Mouse (Mus musculus) ES-E14 (cell line): ENCODE data around the gene Fgf4. TPM values are rescaled to one million over a fixed set of nuclear protein-coding genes. Genes with fewer than 3 reads are reported as not detected.
A peak's percentile ranks its signal among the peaks of the same experiment; 100 is the strongest.

Source experiments
- DNase-seq: peaks from one replicate; pipeline ENCODE4 v3.0.0-alpha.2; 2013; ENCODE audit warnings: low read depth, low spot score
- H3K27ac ChIP-seq: 2 replicates; pipeline ENCODE4 v1.5.1; 2012; ENCODE audit warnings: low read depth, mild to moderate bottlenecking, low read length, moderate library complexity, mixed read lengths; ENCODE audit not compliant: poor library complexity, insufficient read depth, severe bottlenecking
- H3K36me3 ChIP-seq: 2 replicates; pipeline ENCODE4 v1.6.1; 2012; ENCODE audit warnings: mild to moderate bottlenecking, low read length, moderate library complexity, mixed read lengths; ENCODE audit not compliant: control insufficient read depth, poor library complexity, insufficient read depth, severe bottlenecking
- H3K4me1 ChIP-seq, 2 experiments: fragments of 150-350 bp in 1 of 2; sonication (generic) in 1 of 2; 2 replicates each; pipeline ENCODE4 v1.6.1; 2012; ENCODE audit warnings: low read length in 2 of 2, mild to moderate bottlenecking in 1 of 2, mixed read lengths in 1 of 2; ENCODE audit not compliant: control insufficient read depth in 2 of 2, insufficient read depth in 2 of 2, poor library complexity in 1 of 2
- H3K4me3 ChIP-seq, 2 experiments: fragments of 150-350 bp in 1 of 2; sonication (generic) in 1 of 2; 2 replicates each; pipeline ENCODE4 v1.5.1; 2012; ENCODE audit warnings: low read length in 2 of 2, low read depth in 1 of 2, mild to moderate bottlenecking in 1 of 2, mixed read lengths in 1 of 2; ENCODE audit not compliant: insufficient read depth in 1 of 2, poor library complexity in 1 of 2, severe bottlenecking in 1 of 2
- H3K9ac ChIP-seq: 2 replicates; pipeline ENCODE4 v1.6.1; 2012; ENCODE audit warnings: low read depth, mild to moderate bottlenecking, low read length, mixed read lengths; ENCODE audit not compliant: poor library complexity, insufficient read depth, severe bottlenecking
- H3K9me3 ChIP-seq: fragments of 150-350 bp; sonication (generic); 2 replicates; pipeline ENCODE4 v1.6.1; 2012; ENCODE audit warnings: low read depth, mild to moderate bottlenecking, low read length; ENCODE audit not compliant: control insufficient read depth, insufficient read depth
- CHD2 ChIP-seq: IDR thresholded peaks from 2 replicates; pipeline ENCODE4 v1.6.1; 2014; ENCODE audit warnings: mild to moderate bottlenecking, low read depth, low read length, inconsistent platforms
- HCFC1 ChIP-seq: IDR thresholded peaks from 2 replicates; pipeline ENCODE4 v1.6.1; 2012; ENCODE audit warnings: low read length, inconsistent platforms, borderline replicate concordance; ENCODE audit not compliant: insufficient read depth
- MAFK ChIP-seq: IDR thresholded peaks from 2 replicates; pipeline ENCODE4 v1.6.1; 2014; ENCODE audit warnings: mild to moderate bottlenecking, low read depth, low read length, inconsistent platforms; ENCODE audit not compliant: insufficient read depth
- ZC3H11A ChIP-seq: IDR thresholded peaks from 2 replicates; pipeline ENCODE4 v1.6.1; 2012; ENCODE audit warnings: low read depth, mild to moderate bottlenecking, inconsistent platforms, low read length, borderline replicate concordance
- ZNF384 ChIP-seq: IDR thresholded peaks from 2 replicates; pipeline ENCODE4 v1.6.1; 2012; ENCODE audit warnings: low read depth, low read length, inconsistent platforms
- in situ Hi-C, 2 experiments: fragments of 600-800 bp; cut with MboI; formaldehyde crosslinking; loops; one replicate each; pipeline ENCODE4 v1.15.1; 2025; ENCODE audit warnings: low sequenced_read_pairs in 2 of 2, inconsistent platforms in 1 of 2; ENCODE audit not compliant: unreplicated experiment in 2 of 2
- total RNA-seq: library from RNA; depleted of rRNA; stranded (reverse); fragments of 300-350 nt; gene quantifications from 2 replicates; pipeline ENCODE4 v1.2.3, GENCODE M21; 2012

Fgf4 gene
- total RNA-seq, 1 experiment = 147 TPM

DNA sequence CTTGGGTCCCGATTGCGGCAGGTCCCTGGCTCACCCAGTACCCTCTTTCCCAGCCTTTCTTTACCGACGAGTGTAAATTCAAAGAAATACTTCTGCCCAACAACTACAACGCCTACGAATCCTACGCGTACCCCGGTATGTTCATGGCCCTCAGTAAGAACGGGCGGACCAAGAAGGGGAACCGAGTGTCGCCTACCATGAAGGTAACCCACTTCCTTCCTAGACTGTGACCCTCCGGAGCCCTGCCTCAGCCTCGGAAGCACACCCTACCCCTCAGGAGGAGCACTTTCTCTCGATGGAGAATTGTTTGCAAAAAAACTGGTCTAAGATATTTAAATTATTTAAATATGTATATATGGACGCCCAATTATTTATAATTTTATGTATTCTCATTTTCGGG, 15.5 kb downstream of the Fgf4 start:
- Histone ChIP-seq H3K9me3 (no peaks in the 10 kb centered on the region), H3K27ac (no peak overlapping the region; the same call in 1 of the 2 replicates), H3K4me1 (peaks cover 10 to 33% of the 10 kb centered on the region in 2 experiments), H3K4me3 (peak overlapping the region; percentile 86 to 93), H3K36me3 (peaks cover 30% of the 10 kb centered on the region), H3K9ac (peak overlapping the region; percentile 94)
- TF ChIP-seq MAFK = no peak
- no peak for TF ChIP-seq CHD2
- TF ChIP-seq ZNF384 = no peak
- no peak for TF ChIP-seq ZC3H11A
- TF ChIP-seq HCFC1 = no peak
- in situ Hi-C loops = no loop called here
- no peak for DNase-seq

DNA sequence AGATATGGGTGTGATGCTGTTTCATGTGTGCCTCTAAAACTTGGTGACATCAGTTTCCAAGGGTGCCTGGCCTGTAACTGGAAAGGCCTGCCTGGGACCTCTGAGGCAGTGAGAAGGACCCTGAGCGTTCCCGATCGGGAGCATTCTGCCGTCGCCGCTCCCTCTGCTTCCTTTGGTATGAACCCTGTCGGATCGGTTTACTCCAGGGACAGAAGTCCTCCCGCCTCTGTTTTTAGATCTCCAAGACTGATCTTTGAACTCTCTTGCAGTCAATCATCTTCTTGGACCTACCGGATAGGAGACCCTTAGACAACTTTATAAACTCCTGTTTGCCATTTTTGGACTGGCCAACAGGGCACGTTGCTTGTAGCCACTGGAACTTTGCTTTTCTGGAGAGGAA, 16.0 kb downstream of the Fgf4 start:
- H3K27ac ChIP-seq = peak overlapping the region; percentile 88; the same call in 1 of the 2 replicates
- no peak for DNase-seq
- no peaks in the 10 kb centered on the region for H3K9me3 ChIP-seq
- in situ Hi-C loops = no loop called here
- H3K4me1 ChIP-seq = peaks cover 9 to 34% of the 10 kb centered on the region in 2 experiments
- peak overlapping the region; percentile 86 to 93 for H3K4me3 ChIP-seq
- no peak for TF ChIP-seq MAFK
- no peak for TF ChIP-seq CHD2
- TF ChIP-seq HCFC1 = no peak
- TF ChIP-seq ZC3H11A = no peak
- no peak for TF ChIP-seq ZNF384
- peak overlapping the region; percentile 82 for H3K9ac ChIP-seq
- H3K36me3 ChIP-seq = peaks cover 30% of the 10 kb centered on the region

DNA sequence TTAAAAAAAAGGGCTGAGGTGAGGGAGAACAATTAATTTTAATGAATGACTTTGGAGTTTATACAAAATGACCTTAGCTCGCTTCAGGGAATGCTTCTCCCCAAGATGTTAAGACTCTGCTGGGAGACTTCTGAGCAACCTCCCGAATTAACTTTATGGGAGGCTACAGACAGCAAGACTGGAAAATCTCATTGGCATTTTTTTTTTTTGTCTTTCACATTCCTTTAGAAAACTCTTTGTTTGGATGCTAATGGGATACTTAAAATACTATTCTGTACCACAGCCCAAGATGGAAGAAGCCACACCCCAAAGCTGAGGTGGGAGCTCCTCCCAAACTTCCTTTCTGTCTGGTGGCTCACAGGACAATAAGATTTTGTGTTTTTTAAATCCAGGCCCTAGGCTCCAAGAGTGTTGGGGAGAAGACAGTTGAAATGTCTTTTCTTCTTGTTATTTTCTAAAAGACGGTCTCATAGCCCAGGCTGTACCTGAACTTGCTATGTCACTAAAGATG, 17.0 kb downstream of the Fgf4 start:
- H3K9ac ChIP-seq = peak overlapping the region; percentile 82; the same call in 1 of the 2 replicates
- H3K4me3 ChIP-seq = peak overlapping the region; percentile 86 to 93
- peak; percentile 86 for DNase-seq
- H3K4me1 ChIP-seq = peaks cover 6 to 30% of the 10 kb centered on the region in 2 experiments; a peak in 3 of 4 replicates
- H3K9me3 ChIP-seq = no peaks in the 10 kb centered on the region
- peak overlapping the region; percentile 88; the same call in 1 of the 2 replicates for H3K27ac ChIP-seq
- TF ChIP-seq ZC3H11A (no peak), ZNF384 (peak; percentile 96)
- in situ Hi-C loops = no loop called here
- peaks cover 30% of the 10 kb centered on the region for H3K36me3 ChIP-seq

DNA sequence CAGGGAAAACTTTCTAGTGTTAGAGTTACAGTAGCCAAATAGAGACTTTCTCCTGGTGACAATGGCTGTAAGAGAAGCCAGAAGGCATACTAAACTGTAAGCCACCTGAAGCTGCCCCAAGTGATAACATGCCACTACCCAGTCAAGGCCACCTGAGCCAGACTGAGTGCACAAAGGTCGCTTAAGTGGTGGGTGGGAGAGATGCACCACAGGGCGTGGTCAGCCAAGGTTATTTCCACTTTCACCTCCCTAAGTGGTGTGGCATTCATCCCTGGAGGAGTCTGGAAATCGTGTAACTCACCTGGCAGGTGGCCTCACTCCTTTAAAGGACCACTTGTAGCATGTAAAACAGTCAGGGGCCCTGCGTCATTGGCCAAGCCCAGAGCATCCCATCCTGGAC, 20.0 kb downstream of the Fgf4 start:
- peaks cover 7 to 27% of the 10 kb centered on the region in 2 experiments for H3K4me1 ChIP-seq
- H3K36me3 ChIP-seq = peaks cover 28% of the 10 kb centered on the region
- H3K4me3 ChIP-seq = no peak overlapping the region
- DNase-seq = no peak
- in situ Hi-C loops = no loop called here
- TF ChIP-seq MAFK (no peak), HCFC1 (no peak), ZC3H11A (no peak), CHD2 (no peak), ZNF384 (no peak)
- H3K9me3 ChIP-seq = no peaks in the 10 kb centered on the region
- no peak overlapping the region for H3K9ac ChIP-seq
- H3K27ac ChIP-seq = peak overlapping the region; percentile 73

DNA sequence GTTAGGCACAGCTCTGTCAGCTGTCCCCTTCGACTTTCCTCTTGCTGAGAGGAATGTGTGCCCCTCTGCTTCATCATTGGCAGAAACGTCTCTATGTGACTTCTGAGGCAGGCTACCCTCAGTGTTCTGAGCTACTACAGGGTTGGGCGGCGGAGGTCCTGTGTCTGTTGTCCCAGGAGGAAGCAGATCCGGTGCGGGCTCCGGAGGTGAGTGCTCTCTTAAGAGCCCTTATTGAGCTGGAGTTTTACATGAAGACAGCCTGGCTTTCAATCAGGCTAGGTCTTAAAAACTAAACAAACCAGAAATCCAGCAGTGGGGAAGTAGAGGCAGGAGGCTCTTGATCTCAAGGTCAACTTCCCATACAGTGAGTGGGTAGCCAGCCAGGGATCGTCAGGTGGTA, 20.4 kb downstream of the Fgf4 start:
- Histone ChIP-seq H3K27ac (peak overlapping the region; percentile 73), H3K4me3 (no peak overlapping the region), H3K9me3 (no peaks in the 10 kb centered on the region), H3K4me1 (peaks cover 10 to 30% of the 10 kb centered on the region in 2 experiments), H3K9ac (no peak overlapping the region), H3K36me3 (peaks cover 24% of the 10 kb centered on the region)
- in situ Hi-C loops = no loop called here
- no peak for DNase-seq
- TF ChIP-seq HCFC1 = no peak
- no peak for TF ChIP-seq MAFK
- no peak for TF ChIP-seq ZC3H11A
- no peak for TF ChIP-seq CHD2
- no peak for TF ChIP-seq ZNF384
